Mouse (Mus musculus) E14TG2a.4 (cell line): ENCODE data around the gene Prkca.

Source experiments
- H3K27me3 ChIP-seq: 2 replicates; pipeline ENCODE4 v1.6.1; 2014; ENCODE audit warnings: low read length, control low read depth; ENCODE audit not compliant: insufficient read depth
- H3K36me3 ChIP-seq: 2 replicates; pipeline ENCODE4 v1.6.1; 2014; ENCODE audit warnings: low read length, control low read depth; ENCODE audit not compliant: insufficient read depth
- H3K4me1 ChIP-seq: replicated peaks from 2 replicates; pipeline ENCODE4 v1.6.1; 2014; ENCODE audit warnings: low read depth, low read length, control low read depth
- H3K4me3 ChIP-seq: replicated peaks from 2 replicates; pipeline ENCODE4 v1.5.1; 2014; ENCODE audit warnings: mild to moderate bottlenecking, low read length
- H3K9me3 ChIP-seq: 2 replicates; pipeline ENCODE4 v1.6.1; 2014; ENCODE audit warnings: low read length, control low read depth
- CTCF ChIP-seq: conservative IDR thresholded peaks from 2 replicates; pipeline ENCODE4 v1.5.1; 2014; ENCODE audit warnings: low read length
- NANOG ChIP-seq: IDR thresholded peaks from 2 replicates; pipeline ENCODE4 v1.6.1; 2014; ENCODE audit warnings: borderline replicate concordance, low read length, mixed read lengths
- POU5F1 ChIP-seq: IDR thresholded peaks from 2 replicates; pipeline ENCODE4 v1.6.1; 2014; ENCODE audit warnings: low read length, borderline replicate concordance

Gene Prkca

DNA sequence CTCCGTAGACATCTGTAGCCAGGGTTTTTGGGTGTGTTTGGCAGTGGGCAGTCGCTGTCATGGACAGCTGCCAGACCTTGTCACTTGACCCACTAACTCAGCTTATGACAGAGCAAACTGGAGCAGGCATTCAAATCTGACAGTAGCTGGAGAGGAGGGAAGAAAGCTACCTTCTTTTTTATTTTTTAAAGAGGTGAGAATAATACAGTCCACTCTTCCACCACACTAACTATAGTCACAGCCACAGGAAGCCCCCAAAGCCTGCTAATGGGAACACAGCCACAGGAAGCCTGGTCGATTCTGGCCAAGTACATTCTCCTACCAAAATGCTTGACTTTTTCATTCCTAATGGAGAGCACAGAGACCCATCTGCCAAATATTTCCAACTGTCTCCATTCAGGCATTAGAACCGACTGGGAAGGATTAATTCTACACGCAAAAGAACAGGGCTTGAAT is 84.9 kb downstream of the Prkca start:
- Histone ChIP-seq H3K4me1 (peaks cover 7% of the 10 kb centered on the region), H3K9me3 (no peaks in the 10 kb centered on the region), H3K4me3 (no peak overlapping the region), H3K36me3 (no peaks in the 10 kb centered on the region), H3K27me3 (peaks cover 34% of the 10 kb centered on the region)
- no peak for TF ChIP-seq POU5F1
- TF ChIP-seq CTCF, result no peak
- TF ChIP-seq NANOG, result no peak

- Histone ChIP-seq H3K4me3 (no peak overlapping the region), H3K4me1 (no peaks in the 10 kb centered on the region), H3K9me3 (no peaks in the 10 kb centered on the region), H3K36me3 (no peaks in the 10 kb centered on the region), H3K27me3 (peaks cover 29% of the 10 kb centered on the region)
- no peak for TF ChIP-seq NANOG
- no peak for TF ChIP-seq CTCF
- no peak for TF ChIP-seq POU5F1
These were observed 85.8 kb downstream of the Prkca start for GRCm38 (mm10) chr11:108257921-108258320.

DNA sequence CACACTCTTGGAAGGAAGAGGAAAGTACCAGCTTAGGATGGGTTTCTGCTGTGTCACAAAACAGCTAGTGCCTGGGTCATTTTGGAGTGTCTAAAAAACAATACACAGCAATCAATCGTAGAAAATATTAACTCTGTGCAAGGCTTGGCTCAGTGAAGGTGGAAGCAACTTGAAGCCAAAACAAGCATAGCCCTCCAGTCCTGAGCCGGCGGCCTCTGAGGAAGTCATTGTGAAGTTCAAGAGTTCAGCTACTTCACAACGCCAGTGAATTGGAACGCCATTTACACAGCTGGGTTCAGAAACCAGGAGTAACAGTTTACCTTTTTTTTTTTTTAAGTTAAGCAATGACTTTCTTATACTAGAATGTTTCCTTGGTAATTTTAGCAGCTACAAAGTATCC is 89.0 kb downstream of the Prkca start:
- H3K4me1 ChIP-seq, result no peaks in the 10 kb centered on the region
- H3K36me3 ChIP-seq, result no peaks in the 10 kb centered on the region
- no peaks in the 10 kb centered on the region; the same call in 1 of the 2 replicates for H3K9me3 ChIP-seq
- no peak for TF ChIP-seq NANOG
- no peak overlapping the region for H3K4me3 ChIP-seq
- peaks cover 24% of the 10 kb centered on the region for H3K27me3 ChIP-seq

- no peaks in the 10 kb centered on the region for H3K36me3 ChIP-seq
- no peaks in the 10 kb centered on the region; the same call in 1 of the 2 replicates for H3K9me3 ChIP-seq
- H3K4me1 ChIP-seq, result no peaks in the 10 kb centered on the region
- no peak overlapping the region for H3K4me3 ChIP-seq
- peaks cover 17% of the 10 kb centered on the region; the same call in 1 of the 2 replicates for H3K27me3 ChIP-seq
- TF ChIP-seq POU5F1 (no peak), CTCF (no peak), NANOG (no peak)
These were observed 91.6 kb downstream of the Prkca start for GRCm38 (mm10) chr11:108251924-108252775.

- Histone ChIP-seq H3K9me3 (no peaks in the 10 kb centered on the region; the same call in 1 of the 2 replicates), H3K27me3 (peaks cover 17% of the 10 kb centered on the region; the same call in 1 of the 2 replicates), H3K36me3 (no peaks in the 10 kb centered on the region), H3K4me3 (no peak overlapping the region), H3K4me1 (no peaks in the 10 kb centered on the region)
- TF ChIP-seq POU5F1 (no peak), CTCF (no peak), NANOG (no peak)
These were observed 92.7 kb downstream of the Prkca start for GRCm38 (mm10) chr11:108250829-108251637.

DNA sequence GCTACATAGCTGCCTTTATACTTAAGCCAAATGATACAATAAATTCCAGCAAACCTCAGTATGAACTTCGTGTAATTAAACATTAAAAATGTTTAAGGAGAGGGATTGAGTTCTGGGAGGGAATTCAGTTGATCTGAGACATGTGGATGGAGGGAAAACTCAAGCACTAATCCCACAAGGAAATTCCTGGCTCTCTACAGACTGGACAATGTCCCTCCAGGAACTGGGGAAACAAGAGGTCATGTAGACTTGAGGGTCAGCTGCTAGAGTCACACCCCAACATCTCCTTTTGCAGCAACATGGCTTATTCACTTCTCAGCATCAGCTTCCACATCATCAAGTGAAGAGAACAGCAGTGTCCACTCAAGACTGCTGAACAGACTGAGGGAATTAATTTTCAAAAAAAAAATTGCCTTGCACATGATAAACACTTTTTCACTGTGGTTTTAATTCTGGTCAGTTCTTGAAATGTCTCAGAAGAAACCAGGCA is 93.5 kb downstream of the Prkca start:
- no peaks in the 10 kb centered on the region; the same call in 1 of the 2 replicates for H3K9me3 ChIP-seq

DNA sequence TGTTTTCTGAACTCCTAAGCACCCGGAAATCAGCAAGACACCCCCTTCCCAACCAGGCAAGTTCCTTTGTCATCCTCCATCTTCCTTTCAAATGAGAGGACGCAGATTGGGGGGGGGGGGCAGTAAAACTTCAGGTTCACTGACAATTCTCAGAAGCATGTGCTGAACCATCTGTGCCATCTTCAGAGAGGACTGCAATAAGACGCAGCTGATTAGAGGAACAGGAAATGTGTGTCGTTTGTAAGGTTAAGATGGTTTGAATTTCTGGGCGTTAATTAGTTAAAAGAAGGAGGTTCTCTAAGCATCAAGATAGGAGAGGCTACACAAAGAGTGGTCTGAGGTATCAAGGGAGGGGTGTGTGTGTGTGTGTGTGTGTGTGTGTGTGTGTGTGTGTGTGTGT is 94.2 kb downstream of the Prkca start:
- Histone ChIP-seq H3K9me3 (no peaks in the 10 kb centered on the region; the same call in 1 of the 2 replicates), H3K36me3 (no peaks in the 10 kb centered on the region), H3K4me1 (peaks cover 7% of the 10 kb centered on the region; the same call in 1 of the 2 replicates), H3K27me3 (peaks cover 17% of the 10 kb centered on the region; the same call in 1 of the 2 replicates), H3K4me3 (no peak overlapping the region)
- TF ChIP-seq NANOG (no peak), CTCF (no peak), POU5F1 (no peak)

More for the DNA sequence above, 93.5 kb downstream of the Prkca start:
- H3K36me3 ChIP-seq, result no peaks in the 10 kb centered on the region
- H3K4me3 ChIP-seq, result no peak overlapping the region
- TF ChIP-seq NANOG (no peak), CTCF (no peak), POU5F1 (no peak)
- H3K4me1 ChIP-seq, result peaks cover 6% of the 10 kb centered on the region; the same call in 1 of the 2 replicates
- H3K27me3 ChIP-seq, result peaks cover 17% of the 10 kb centered on the region; the same call in 1 of the 2 replicates

DNA sequence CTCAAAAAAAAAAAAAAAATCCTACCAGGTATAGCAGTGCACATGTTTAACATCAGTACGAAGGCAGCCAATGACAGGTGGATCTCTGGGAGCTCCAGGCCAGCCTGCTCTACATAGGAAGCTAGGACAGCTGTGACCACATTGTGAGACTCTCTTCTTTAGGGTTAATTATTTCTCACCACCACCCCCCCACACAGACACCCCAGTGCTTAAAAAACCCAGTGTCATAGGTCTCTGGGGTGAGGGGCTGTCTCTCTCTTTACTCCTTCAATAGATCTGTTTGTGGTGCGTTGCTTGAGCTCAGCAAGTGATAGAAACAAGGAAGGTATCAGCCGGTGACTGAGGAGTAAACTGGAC is 94.7 kb downstream of the Prkca start:
- no peak overlapping the region for H3K4me3 ChIP-seq
- peaks cover 7% of the 10 kb centered on the region; the same call in 1 of the 2 replicates for H3K4me1 ChIP-seq
- no peaks in the 10 kb centered on the region; the same call in 1 of the 2 replicates for H3K9me3 ChIP-seq
- H3K27me3 ChIP-seq, result peaks cover 17% of the 10 kb centered on the region; the same call in 1 of the 2 replicates
- TF ChIP-seq POU5F1 (no peak), NANOG (no peak), CTCF (no peak)
- no peaks in the 10 kb centered on the region for H3K36me3 ChIP-seq
